Mouse (Mus musculus): ENCODE measurements at regions not wholly inside any gene's neighbourhood (a gene's known extent, or its start where the extent isn't known, plus 50 kb on each side); places are given as distances from the start of the nearest gene placed in this dataset.
A peak's percentile ranks its signal among the peaks of the same experiment; 100 is the strongest.

GRCm38 (mm10) chr10:108027506-108027905 is 115.6 kb upstream of the Otogl start:
- no peak for ATAC-seq

GRCm38 (mm10) chr10:108024227-108024626 is 112.3 kb upstream of the Otogl start:
- no peak for ATAC-seq

- peak; percentile 53 for ATAC-seq
These were observed 104.6 kb upstream of the Otogl start for GRCm38 (mm10) chr10:108016552-108016951.

GRCm38 (mm10) chr10:107994836-107995585 is 83.1 kb upstream of the Otogl start:
- ATAC-seq: no peak

- no peak for ATAC-seq
These were observed 80.7 kb upstream of the Otogl start for GRCm38 (mm10) chr10:107992621-107993020.

GRCm38 (mm10) chr10:107990557-107990956 is 78.6 kb upstream of the Otogl start:
- no peak for ATAC-seq

GRCm38 (mm10) chr10:107989913-107990312 is 78.0 kb upstream of the Otogl start:
- ATAC-seq: no peak

- no peak for ATAC-seq
These were observed 70.7 kb upstream of the Otogl start for GRCm38 (mm10) chr10:107982632-107983031.

- no peak for ATAC-seq
These were observed 70.1 kb upstream of the Otogl start for GRCm38 (mm10) chr10:107982082-107982481.

GRCm38 (mm10) chr10:107976392-107976965 is 64.5 kb upstream of the Otogl start:
- no peak for ATAC-seq

GRCm38 (mm10) chr10:107971748-107972147 is 59.8 kb upstream of the Otogl start:
- no peak for ATAC-seq

- no peak for ATAC-seq
These were observed 55.1 kb upstream of the Otogl start for GRCm38 (mm10) chr10:107966996-107967395.

GRCm38 (mm10) chr10:107964022-107964421 is 52.1 kb upstream of the Otogl start:
- no peak for ATAC-seq

- ATAC-seq: no peak
These were observed 50.2 kb upstream of the Otogl start for GRCm38 (mm10) chr10:107962130-107962529.
